Mouse (Mus musculus) bone marrow, adult 2 months (tissue): ENCODE data around the gene Cdc25b. TPM values are rescaled to one million over a fixed set of nuclear protein-coding genes. Genes with fewer than 3 reads are reported as not detected.
"Not testable (repeated sequence)": the region's sequence is repeated elsewhere in the genome, so short reads cannot be mapped to it uniquely, and the experiment has no call there.

Experiments used
- H3K27ac ChIP-seq: fragments of 200-500 bp; 2 replicates; pipeline ENCODE4 v1.5.1; 2012; ENCODE audit warnings: low read depth, mild to moderate bottlenecking, control low read depth, inconsistent platforms, low read length; ENCODE audit not compliant: control insufficient read depth, poor library complexity, insufficient read depth
- H3K4me1 ChIP-seq: fragments of 200-500 bp; 2 replicates; pipeline ENCODE4 v1.6.1; 2011; ENCODE audit warnings: low read length; ENCODE audit not compliant: control insufficient read depth, insufficient read depth
- H3K4me3 ChIP-seq: fragments of 200-500 bp; replicated peaks from 2 replicates; pipeline ENCODE3; 2011; ENCODE audit warnings: mild to moderate bottlenecking, low read depth, low read length, control low read depth; ENCODE audit not compliant: control insufficient read depth
- CTCF ChIP-seq: fragments of 200-500 bp; IDR thresholded peaks from 2 replicates; pipeline ENCODE4 v1.5.1; 2011; ENCODE audit warnings: low read length, control low read depth; ENCODE audit not compliant: control insufficient read depth, insufficient read depth
- POLR2A ChIP-seq: fragments of 200-500 bp; IDR thresholded peaks from 2 replicates; pipeline ENCODE4 v1.6.1; 2011; ENCODE audit warnings: low read depth, mild to moderate bottlenecking, control low read depth, low read length, borderline replicate concordance; ENCODE audit not compliant: control insufficient read depth
- WGBS: fragments of 180-500 bp; shearing (Covaris S2); methylation state at CpG from one replicate; pipeline ENCODE4 v1.1.7; 2018; 5-methylcytosine and 5-hydroxymethylcytosine counted together
- polyA plus RNA-seq: library from polyadenylated mRNA; stranded (reverse); fragments of >200 nt; gene quantifications from 2 replicates; pipeline ENCODE4 v1.2.4, GENCODE M21; 2011; ENCODE audit warnings: low replicate concordance; ENCODE audit not compliant: missing spikeins, insufficient read depth, insufficient read length

Cdc25b gene
- polyA plus RNA-seq, 1 experiment: 179 TPM

- no peak overlapping the region for H3K4me3 ChIP-seq
- no peak overlapping the region for H3K27ac ChIP-seq
- peaks cover 4% of the 10 kb centered on the region for H3K4me1 ChIP-seq
- TF ChIP-seq CTCF (no peak), POLR2A (no peak)
- 58% methylated on average over 3 of the region's 3 CpGs for WGBS
Observed at GRCm38 (mm10) chr2:131221853-131222515, 35.2 kb downstream of the Cdc25b start.

DNA sequence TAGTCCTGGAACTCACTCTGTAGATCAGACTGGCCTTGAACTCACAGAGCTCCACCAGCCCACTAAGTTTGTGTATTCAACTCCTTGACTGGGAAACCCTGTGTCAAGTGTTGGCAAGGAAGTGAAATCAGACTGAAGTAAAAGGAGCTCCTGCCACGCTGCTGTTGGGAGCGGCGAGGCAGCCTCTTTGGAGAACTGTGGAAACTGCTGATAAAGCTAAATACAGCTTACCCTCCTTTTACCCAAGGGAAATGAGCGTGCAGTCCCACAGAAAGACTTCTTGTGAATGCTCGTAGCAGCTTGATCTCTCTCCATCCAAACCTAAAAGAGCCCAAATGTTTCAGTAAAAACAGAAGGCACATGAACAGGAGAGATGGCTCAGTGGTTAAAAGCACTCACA lies 35.8 kb downstream of the Cdc25b start:
- 29% methylated on average over 5 of the region's 5 CpGs for whole genome bisulfite sequencing
- H3K4me1 ChIP-seq: peaks cover 4% of the 10 kb centered on the region
- no peak overlapping the region for H3K27ac ChIP-seq
- TF ChIP-seq POLR2A (no peak), CTCF (no peak)
- no peak overlapping the region for H3K4me3 ChIP-seq

GRCm38 (mm10) chr2:131223569-131223968 lies 36.8 kb downstream of the Cdc25b start:
- no peak for TF ChIP-seq POLR2A
- TF ChIP-seq CTCF: no peak
- WGBS: 72% methylated on average over 1 of the region's 1 CpGs
- Histone ChIP-seq H3K4me1 (peaks cover 4% of the 10 kb centered on the region), H3K27ac (peak overlapping the region; percentile 44; the same call in 1 of the 2 replicates), H3K4me3 (no peak overlapping the region)

DNA sequence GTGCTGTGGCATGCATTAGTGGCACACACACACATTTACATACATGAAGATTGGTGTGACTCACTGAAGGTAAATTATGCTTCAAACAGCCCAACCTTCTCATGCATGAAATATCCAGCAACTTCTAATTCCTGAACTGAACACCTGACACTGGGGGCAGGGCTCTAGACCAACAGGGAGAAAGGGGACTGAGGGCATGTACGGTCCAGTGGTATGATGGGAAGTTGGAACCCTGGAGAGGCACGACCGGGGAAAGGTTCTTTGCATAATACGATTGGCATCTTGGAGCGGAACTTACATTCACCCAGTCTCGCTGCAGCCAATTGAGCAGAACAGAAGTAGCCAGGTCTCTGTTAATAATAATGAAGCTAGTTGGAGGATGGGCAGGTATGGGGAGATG lies 38.4 kb downstream of the Cdc25b start:
- 92% methylated on average over 6 of the region's 6 CpGs for WGBS
- TF ChIP-seq POLR2A (no peak), CTCF (no peak)
- no peak overlapping the region for H3K4me3 ChIP-seq
- H3K27ac ChIP-seq: no peak overlapping the region
- H3K4me1 ChIP-seq: peaks cover 4% of the 10 kb centered on the region

GRCm38 (mm10) chr2:131226669-131227068 lies 39.9 kb downstream of the Cdc25b start:
- not testable (repeated sequence) for H3K4me1 ChIP-seq, H3K27ac ChIP-seq, H3K4me3 ChIP-seq
- WGBS: 59% methylated on average over 2 of the region's 2 CpGs

- Histone ChIP-seq H3K4me3 (no peak overlapping the region), H3K27ac (no peak overlapping the region), H3K4me1 (peaks cover 4% of the 10 kb centered on the region)
- no peak for TF ChIP-seq POLR2A
- TF ChIP-seq CTCF: no peak
- 71% methylated on average over 3 of the region's 3 CpGs for WGBS
Observed at GRCm38 (mm10) chr2:131227243-131227642, 40.5 kb downstream of the Cdc25b start.

DNA sequence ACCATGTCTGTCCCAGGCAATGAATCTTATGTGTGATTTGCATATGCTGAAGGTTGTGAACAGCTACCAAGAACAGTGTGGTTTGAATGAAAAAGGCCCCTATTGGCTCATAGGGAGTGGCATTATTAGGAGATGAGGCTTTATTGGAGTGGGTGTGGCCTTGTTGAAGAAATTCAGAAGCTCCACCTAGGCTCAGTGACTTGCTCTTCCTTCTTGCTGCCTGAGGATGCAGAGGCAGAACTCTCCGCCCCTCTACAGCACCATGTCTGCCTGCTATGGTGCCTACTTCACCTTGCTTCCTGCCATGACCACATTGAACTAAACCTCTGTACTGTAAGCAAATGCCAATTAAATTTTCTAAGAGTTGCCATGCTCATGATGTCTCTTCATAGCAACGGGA lies 45.8 kb downstream of the Cdc25b start:
- WGBS: 71% methylated on average over 2 of the region's 2 CpGs
- Histone ChIP-seq H3K27ac (no peak overlapping the region), H3K4me3 (no peak overlapping the region), H3K4me1 (peaks cover 4% of the 10 kb centered on the region)
- TF ChIP-seq CTCF (no peak), POLR2A (no peak)

DNA sequence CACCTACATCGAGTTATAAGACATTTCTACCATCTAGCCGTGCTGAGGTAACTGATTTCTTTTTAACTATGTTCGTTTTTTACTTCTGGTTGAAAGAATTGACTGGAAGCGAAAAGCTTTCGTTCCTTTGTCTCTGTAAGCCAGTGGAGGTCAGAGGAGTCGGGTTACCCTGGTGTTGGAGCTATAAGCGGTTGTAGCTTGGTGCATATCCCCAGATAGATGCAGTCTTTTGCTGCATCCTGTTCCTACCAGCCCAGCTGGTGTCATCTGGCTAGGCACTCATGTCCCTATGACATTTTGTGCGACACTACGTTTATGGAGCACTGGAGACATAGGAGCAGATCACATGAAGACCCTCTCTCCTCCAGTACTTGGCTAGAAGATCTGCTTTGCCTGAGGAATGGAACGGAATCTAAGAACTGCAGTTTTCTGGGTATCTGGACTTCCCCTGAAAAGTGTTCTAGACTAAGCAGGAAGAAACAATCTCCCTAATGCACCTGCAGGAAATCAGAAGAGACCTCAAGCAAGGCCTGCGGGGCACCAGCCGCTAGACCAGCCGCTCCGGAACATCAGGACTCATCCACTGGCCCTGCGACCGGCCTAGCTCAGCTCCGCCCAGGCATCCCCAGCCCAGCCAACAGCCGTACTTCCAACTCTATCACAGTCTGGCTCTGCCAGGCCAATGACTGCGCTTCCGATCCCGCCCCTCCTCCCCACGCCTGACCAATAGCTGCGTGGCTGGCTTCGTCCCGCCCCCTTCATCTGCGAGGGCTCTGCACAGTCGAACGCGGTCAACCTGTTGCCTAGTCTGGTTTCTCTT lies 46.8 kb downstream of the Cdc25b start, which contains the start of gene Mavs:
Gene Mavs (plus strand): TSS at position 757 of the 820 bp plus-strand sequence.
- TF ChIP-seq POLR2A (peak; percentile 69), CTCF (no peak)
- peak within 1 kb of the TSS; percentile 82 for H3K27ac ChIP-seq
- peaks cover 4% of the 10 kb centered on the region for H3K4me1 ChIP-seq
- 19% methylated on average over 29 of the region's 29 CpGs for WGBS
- peak within 1 kb of the TSS; percentile 73 for H3K4me3 ChIP-seq
